Mouse (Mus musculus) limb, embryonic 13.5 days (tissue): ENCODE results near the gene Poc1b. TPM values are rescaled to one million over a fixed set of nuclear protein-coding genes. Genes with fewer than 3 reads are reported as not detected.

Experiments used
- ATAC-seq: fragments of 200-750 bp; cut with Nextera tagmentation; 2 replicates; pipeline ENCODE4 v1.8.0; 2017; ENCODE audit warnings: low read depth, moderate number of reproducible peaks, moderate TSS enrichment; ENCODE audit not compliant: low FRiP score
- H3K27ac ChIP-seq: fragments of 300-500 bp; sonication (generic); 2 replicates; pipeline ENCODE4 v1.5.1; 2015; ENCODE audit warnings: inconsistent platforms, mild to moderate bottlenecking, moderate library complexity
- H3K27me3 ChIP-seq: fragments of 300-500 bp; sonication (generic); 2 replicates; pipeline ENCODE4 v1.6.1; 2015; ENCODE audit warnings: mild to moderate bottlenecking, inconsistent platforms
- H3K36me3 ChIP-seq: fragments of 300-500 bp; sonication (generic); 2 replicates; pipeline ENCODE4 v1.6.1; 2015; ENCODE audit warnings: inconsistent platforms, mild to moderate bottlenecking, moderate library complexity
- H3K4me1 ChIP-seq: fragments of 300-500 bp; sonication (generic); 2 replicates; pipeline ENCODE4 v1.6.1; 2015; ENCODE audit warnings: inconsistent platforms
- H3K4me2 ChIP-seq: fragments of 300-500 bp; sonication (generic); replicated peaks from 2 replicates; pipeline ENCODE4 v1.6.1; 2015; ENCODE audit warnings: inconsistent platforms, mild to moderate bottlenecking, moderate library complexity
- H3K4me3 ChIP-seq: fragments of 300-500 bp; sonication (generic); 2 replicates; pipeline ENCODE4 v1.5.1; 2015; ENCODE audit warnings: moderate library complexity, mild to moderate bottlenecking, inconsistent platforms
- H3K9ac ChIP-seq: fragments of 300-500 bp; sonication (generic); 2 replicates; pipeline ENCODE4 v1.6.1; 2015; ENCODE audit warnings: mild to moderate bottlenecking, inconsistent platforms
- H3K9me3 ChIP-seq: fragments of 300-500 bp; sonication (generic); 2 replicates; pipeline ENCODE4 v1.6.1; 2016; ENCODE audit warnings: inconsistent platforms
- WGBS: fragments of 180-500 bp; shearing (Covaris S2); methylation state at CpG from one replicate; pipeline ENCODE4 v1.1.7; 2015; 5-methylcytosine and 5-hydroxymethylcytosine counted together
- polyA plus RNA-seq: library from polyadenylated mRNA; unstranded; fragments of >200 nt; fragmentation: Nextera tagmentation; extraction: Ambion mirVana; gene quantifications from 2 replicates; pipeline ENCODE4 v1.2.1, GENCODE M21; 2015

Poc1b gene
- polyA plus RNA-seq, 1 experiment from 2014 or later: 22.6 TPM

DNA sequence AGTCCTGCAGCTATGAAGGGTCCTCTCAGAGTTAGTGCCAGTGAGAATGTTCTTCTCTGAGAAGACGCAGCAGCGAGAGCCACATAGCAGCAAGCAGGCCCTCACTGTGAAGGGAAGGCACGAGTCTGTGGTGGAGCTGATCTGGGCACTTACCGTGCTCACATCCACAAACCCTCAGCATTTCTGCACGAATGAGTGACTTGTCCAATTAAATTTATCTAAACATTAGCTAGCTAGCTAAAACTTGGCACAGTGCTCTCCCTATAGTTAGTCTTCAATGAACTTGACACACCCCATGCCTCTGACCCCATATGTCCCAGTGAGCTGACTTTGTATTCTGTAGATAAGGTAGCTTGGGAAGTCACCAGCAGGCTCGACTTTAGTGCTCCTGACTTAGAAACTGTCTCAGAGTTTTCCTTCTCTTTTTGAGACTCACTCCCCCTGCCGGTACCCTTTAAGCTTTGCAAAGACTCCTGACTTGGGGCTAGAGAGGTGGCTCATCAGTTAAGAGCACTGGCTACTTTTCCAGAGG is 59.0 kb downstream of the Poc1b start:
- peaks cover under 1% of the 10 kb centered on the region; the same call in 1 of the 2 replicates for H3K36me3 ChIP-seq
- peaks cover 4% of the 10 kb centered on the region; the same call in 1 of the 2 replicates for H3K4me1 ChIP-seq
- H3K27ac ChIP-seq: no peak overlapping the region
- 71% methylated on average over 7 of the region's 7 CpGs for WGBS
- H3K9ac ChIP-seq: no peak overlapping the region
- no peaks in the 10 kb centered on the region for H3K9me3 ChIP-seq
- no peak overlapping the region for H3K4me3 ChIP-seq
- H3K4me2 ChIP-seq: no peak overlapping the region
- no peak for ATAC-seq
- no peaks in the 10 kb centered on the region for H3K27me3 ChIP-seq

DNA sequence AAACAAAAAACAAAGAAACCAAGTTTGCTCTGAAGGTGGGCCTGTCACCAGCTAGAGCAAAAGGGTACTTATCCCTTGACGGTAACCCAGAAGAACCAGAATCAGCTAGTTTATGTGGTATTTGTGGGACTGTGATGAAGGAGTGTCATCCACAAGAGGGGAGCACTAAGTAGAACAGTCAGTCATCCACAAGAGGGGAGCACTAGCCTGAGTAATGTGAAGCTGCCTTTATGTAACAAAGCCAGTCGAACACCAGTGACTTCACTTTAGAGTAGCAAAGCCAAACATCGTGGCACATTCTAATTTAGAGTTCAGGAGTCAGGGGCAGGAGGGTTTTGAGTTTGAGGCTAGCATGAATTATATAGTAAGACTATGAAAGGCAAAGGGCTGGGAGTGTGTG is 59.6 kb downstream of the Poc1b start:
- Histone ChIP-seq H3K9ac (no peak overlapping the region), H3K36me3 (no peaks in the 10 kb centered on the region), H3K9me3 (no peaks in the 10 kb centered on the region), H3K27ac (no peak overlapping the region), H3K4me1 (peaks cover 8% of the 10 kb centered on the region), H3K27me3 (no peaks in the 10 kb centered on the region), H3K4me3 (no peak overlapping the region), H3K4me2 (no peak overlapping the region)
- ATAC-seq: no peak
- 67% methylated on average over 3 of the region's 3 CpGs for WGBS

DNA sequence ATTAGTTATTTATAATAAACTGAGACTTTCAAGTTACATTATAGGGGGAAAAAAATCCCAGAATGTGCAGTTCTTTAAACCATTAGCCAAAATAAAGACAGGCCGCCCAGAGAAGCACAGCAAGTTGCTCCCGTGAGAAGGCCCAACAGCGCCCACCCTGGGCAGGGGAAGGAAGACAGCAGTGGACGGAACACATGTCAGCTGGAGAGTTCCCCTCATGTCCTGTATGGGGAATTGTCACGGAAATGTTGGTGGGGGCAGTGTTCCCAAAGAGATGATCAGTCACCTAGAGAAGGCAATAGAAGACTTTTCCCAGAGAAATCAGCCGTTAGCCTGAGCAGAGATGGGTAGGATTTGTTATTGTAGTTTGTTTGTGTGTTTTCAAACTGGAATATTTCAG is 61.6 kb downstream of the Poc1b start:
- H3K4me2 ChIP-seq: no peak overlapping the region
- H3K4me1 ChIP-seq: peaks cover 23% of the 10 kb centered on the region
- no peaks in the 10 kb centered on the region for H3K27me3 ChIP-seq
- no peaks in the 10 kb centered on the region for H3K36me3 ChIP-seq
- no peaks in the 10 kb centered on the region for H3K9me3 ChIP-seq
- H3K4me3 ChIP-seq: no peak overlapping the region
- H3K27ac ChIP-seq: no peak overlapping the region
- no peak for ATAC-seq
- no peak overlapping the region for H3K9ac ChIP-seq
- WGBS: 69% methylated on average over 6 of the region's 6 CpGs

DNA sequence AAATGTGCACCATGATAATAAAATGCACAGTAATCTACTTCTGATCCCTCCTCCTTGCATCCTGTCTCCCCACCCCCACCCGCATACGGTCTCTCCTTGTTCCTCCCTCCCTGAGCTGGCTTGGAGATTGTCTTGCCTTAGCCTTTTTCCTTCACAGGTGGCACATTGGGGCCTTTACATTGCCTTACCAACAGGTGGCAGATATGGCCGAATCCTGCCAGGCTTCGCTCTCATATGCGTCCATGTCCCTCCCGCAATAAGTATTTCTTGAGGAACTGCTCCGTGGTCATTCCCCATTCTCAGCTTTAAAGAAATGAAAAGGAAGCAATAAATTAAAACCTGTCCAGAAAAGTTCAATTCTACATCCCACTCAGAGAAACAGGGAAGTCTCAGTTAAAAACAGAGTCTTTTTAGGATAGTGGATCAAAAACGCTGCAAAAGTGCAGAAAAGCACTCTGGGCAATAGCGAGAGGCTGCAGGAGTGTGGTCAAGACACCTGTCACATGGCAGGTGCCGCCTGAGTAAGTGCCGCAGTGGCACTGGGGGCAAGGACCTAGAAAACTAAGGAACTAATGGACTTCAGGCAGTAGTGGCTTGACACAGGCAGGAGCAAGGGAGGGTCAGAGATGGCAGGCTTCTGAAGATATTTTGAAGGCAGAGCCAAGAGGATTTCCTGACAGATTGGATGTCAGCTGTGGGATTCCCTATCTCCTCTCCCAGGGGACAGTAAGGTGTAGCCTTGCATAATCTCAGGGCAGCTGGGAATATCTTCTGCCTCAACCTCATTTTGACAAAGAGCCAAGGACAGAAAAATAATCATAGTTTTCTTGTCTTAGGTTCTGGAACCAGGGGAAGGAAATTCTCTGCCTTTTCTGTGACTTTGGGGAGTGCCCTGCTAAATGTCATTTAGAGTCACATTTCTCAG is 62.3 kb downstream of the Poc1b start:
- Histone ChIP-seq H3K4me3 (no peak overlapping the region), H3K4me1 (peaks cover 23% of the 10 kb centered on the region), H3K27ac (no peak overlapping the region), H3K4me2 (no peak overlapping the region), H3K9ac (no peak overlapping the region), H3K27me3 (no peaks in the 10 kb centered on the region), H3K9me3 (no peaks in the 10 kb centered on the region), H3K36me3 (no peaks in the 10 kb centered on the region)
- 64% methylated on average over 11 of the region's 11 CpGs for WGBS
- ATAC-seq: no peak

DNA sequence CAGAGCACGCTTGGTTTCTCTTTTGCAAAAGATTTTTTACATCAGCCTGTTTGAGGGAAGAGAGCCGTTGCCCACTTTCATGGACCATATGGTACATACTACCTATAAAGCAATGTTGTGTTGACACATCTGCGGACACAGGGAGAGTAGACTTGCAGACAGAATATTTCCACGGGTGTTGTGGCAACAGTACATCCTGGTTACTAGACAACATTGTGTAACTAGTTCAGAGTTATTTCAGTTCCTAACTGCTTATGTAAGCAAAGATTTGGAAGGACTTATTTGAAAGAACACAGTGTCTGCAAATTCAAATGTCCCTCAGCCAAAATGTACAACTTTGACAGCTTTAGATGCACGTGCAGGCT is 62.9 kb downstream of the Poc1b start:
- no peaks in the 10 kb centered on the region for H3K27me3 ChIP-seq
- H3K27ac ChIP-seq: no peak overlapping the region
- no peaks in the 10 kb centered on the region for H3K36me3 ChIP-seq
- 79% methylated on average over 5 of the region's 5 CpGs for WGBS
- no peak overlapping the region for H3K4me3 ChIP-seq
- no peak overlapping the region for H3K4me2 ChIP-seq
- no peaks in the 10 kb centered on the region for H3K9me3 ChIP-seq
- H3K9ac ChIP-seq: no peak overlapping the region
- peaks cover 23% of the 10 kb centered on the region for H3K4me1 ChIP-seq
- no peak for ATAC-seq

DNA sequence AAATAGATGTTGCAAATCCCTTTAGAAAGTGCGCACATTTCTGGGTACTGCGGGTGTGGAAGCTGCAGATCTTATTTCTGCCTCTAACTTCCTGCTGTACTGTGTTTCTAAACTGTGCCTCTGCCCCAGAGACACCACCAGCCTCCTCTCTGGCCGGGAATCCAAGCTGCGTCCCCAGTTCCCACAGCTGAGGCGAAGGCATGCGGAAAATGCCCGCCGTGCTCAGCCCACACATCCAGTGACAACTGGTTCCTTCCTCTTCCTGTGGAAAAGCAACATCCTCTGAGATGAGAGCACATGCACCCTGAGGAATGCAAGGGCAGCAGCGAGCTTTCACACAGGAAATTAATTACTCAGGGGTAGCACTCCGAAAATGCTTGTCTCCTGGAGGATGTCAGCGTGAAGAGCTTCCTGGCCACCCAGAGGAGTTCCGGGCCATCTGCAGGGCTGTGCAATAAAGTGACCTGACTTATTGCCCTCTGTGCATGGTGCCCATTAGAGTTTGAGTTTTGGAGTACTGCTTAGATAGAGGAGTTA is 65.2 kb downstream of the Poc1b start:
- H3K4me3 ChIP-seq: no peak overlapping the region
- peak; percentile 65 for ATAC-seq
- no peaks in the 10 kb centered on the region for H3K36me3 ChIP-seq
- H3K9ac ChIP-seq: no peak overlapping the region
- H3K27me3 ChIP-seq: no peaks in the 10 kb centered on the region
- 13% methylated on average over 12 of the region's 12 CpGs for WGBS
- H3K4me2 ChIP-seq: peak overlapping the region; percentile 31
- peak overlapping the region; percentile 49; the same call in 1 of the 2 replicates for H3K27ac ChIP-seq
- H3K4me1 ChIP-seq: peaks cover 19% of the 10 kb centered on the region
- no peaks in the 10 kb centered on the region for H3K9me3 ChIP-seq

DNA sequence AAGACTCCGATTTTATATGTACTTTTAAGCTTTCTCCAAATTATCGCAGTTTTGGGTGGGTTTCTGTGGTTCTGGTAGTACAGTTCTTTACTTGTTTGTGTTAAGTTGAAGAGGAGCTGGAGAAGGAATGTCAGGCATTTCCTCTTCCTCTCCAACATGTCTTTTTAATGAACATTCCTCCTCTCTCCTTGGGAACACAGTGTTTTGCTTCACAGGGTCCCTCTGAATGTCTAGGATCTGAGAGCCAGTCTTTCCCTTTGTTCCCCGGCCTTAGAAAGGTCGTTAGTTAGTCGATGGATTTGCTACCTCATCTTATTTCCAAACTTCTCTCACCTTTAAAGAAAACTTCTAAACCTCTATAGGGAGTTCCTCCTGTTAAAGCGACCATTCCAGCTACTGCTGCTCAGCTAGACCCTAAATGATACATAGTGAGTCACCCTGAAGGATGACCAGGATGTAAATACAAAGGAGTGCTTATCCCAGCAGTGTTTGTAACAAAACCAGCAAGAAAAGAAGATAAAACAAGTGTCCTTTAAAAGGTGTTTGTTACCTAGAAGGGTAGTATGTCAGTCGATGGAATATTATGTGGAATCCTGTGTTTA is 66.2 kb downstream of the Poc1b start:
- no peak overlapping the region for H3K4me3 ChIP-seq
- no peak overlapping the region for H3K9ac ChIP-seq
- H3K27me3 ChIP-seq: no peaks in the 10 kb centered on the region
- peaks cover 19% of the 10 kb centered on the region for H3K4me1 ChIP-seq
- 34% methylated on average over 7 of the region's 7 CpGs for WGBS
- no peak overlapping the region for H3K27ac ChIP-seq
- no peaks in the 10 kb centered on the region for H3K36me3 ChIP-seq
- no peak for ATAC-seq
- H3K4me2 ChIP-seq: no peak overlapping the region
- H3K9me3 ChIP-seq: no peaks in the 10 kb centered on the region

DNA sequence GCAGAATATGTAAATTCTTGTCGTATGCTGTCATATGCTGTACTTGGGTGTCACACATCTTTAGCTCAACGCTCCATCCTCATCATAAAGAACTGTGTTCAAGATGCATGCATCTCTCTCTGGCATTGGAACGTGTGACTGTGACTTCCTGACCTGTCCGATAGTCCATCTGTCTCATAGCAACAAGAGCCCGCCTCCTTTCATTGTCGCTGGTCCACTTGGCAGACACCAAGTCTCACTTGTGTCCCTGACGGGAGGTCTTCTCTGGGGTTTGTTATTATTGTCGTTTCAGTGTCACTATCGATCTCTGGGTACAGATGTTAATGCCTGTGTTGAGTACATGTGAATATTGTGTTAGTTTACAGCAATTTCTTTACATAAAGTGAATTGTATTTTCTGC is 70.1 kb downstream of the Poc1b start:
- H3K4me2 ChIP-seq: no peak overlapping the region
- no peak overlapping the region for H3K9ac ChIP-seq
- peaks cover 11% of the 10 kb centered on the region for H3K4me1 ChIP-seq
- H3K36me3 ChIP-seq: peaks cover 10% of the 10 kb centered on the region
- no peaks in the 10 kb centered on the region for H3K9me3 ChIP-seq
- no peaks in the 10 kb centered on the region for H3K27me3 ChIP-seq
- no peak overlapping the region for H3K27ac ChIP-seq
- no peak for ATAC-seq
- 88% methylated on average over 9 of the region's 9 CpGs for WGBS
- H3K4me3 ChIP-seq: no peak overlapping the region

DNA sequence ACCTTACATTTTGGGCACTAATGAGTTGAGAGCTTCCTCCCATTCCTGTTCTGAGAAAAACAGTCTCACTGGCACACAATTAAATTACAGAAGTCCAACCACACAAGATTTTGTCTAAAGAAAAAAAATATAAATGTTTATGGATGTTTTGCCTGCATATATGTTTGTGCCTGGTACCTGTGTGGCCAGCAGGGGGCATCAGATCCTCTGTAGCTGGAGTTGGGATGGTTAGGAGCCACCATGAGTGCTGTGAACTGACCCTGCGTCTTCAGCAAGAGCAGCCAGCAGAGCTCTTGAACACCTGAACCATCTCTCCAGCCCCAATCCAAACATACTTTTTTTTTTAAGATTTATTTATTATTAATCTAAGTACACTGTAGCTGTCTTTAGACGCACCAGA is 71.3 kb downstream of the Poc1b start:
- Histone ChIP-seq H3K4me1 (peaks cover 2% of the 10 kb centered on the region; the same call in 1 of the 2 replicates), H3K36me3 (peaks cover 10% of the 10 kb centered on the region), H3K4me3 (no peak overlapping the region), H3K27ac (no peak overlapping the region), H3K9ac (no peak overlapping the region), H3K27me3 (no peaks in the 10 kb centered on the region), H3K9me3 (no peaks in the 10 kb centered on the region), H3K4me2 (no peak overlapping the region)
- no peak for ATAC-seq
- WGBS: 94% methylated on average over 2 of the region's 2 CpGs

DNA sequence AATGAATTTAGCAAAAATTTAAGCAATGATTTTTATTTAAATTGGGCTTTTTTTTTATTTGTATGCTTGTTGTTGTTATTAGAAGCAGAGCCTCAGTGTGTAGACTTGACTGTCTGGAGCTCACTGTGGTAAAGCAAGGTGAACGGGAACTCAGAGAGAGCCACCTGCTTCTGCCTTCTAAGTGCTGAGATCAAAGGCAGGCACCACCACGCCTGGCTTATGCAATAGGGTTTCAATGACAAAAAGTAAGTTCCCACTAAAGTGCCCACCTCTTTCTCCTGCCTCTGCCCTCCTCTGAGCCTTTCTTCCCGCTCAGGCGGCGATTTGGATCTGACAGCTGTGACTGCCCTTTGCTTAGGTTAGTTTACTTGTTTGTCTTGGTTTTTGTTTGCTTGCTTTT is 72.3 kb downstream of the Poc1b start:
- H3K27me3 ChIP-seq: no peaks in the 10 kb centered on the region
- no peak overlapping the region for H3K27ac ChIP-seq
- H3K4me3 ChIP-seq: no peak overlapping the region
- H3K4me2 ChIP-seq: no peak overlapping the region
- H3K9ac ChIP-seq: no peak overlapping the region
- H3K36me3 ChIP-seq: peaks cover 10% of the 10 kb centered on the region
- ATAC-seq: no peak
- H3K9me3 ChIP-seq: no peaks in the 10 kb centered on the region
- WGBS: 91% methylated on average over 5 of the region's 5 CpGs
- no peaks in the 10 kb centered on the region for H3K4me1 ChIP-seq

DNA sequence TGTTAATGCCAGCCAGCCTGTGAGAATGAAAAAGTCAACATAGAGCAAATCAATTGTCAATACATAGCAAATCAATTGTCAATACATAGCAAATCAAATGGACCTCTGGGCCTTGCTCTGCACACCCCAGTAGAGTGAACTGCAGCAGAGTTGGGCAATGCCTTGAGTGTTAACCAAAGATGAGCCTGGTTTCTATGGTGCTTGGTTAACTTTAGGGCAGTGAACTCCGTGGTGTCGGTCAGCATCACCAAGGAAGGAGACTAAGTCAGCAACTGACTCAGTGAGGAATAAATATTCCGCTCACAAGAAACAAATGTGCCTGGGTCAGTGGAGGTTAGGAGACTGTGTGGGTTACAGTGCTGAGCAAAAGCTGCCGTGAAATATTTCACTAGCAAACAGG is 72.7 kb downstream of the Poc1b start:
- no peak for ATAC-seq
- Histone ChIP-seq H3K9me3 (no peaks in the 10 kb centered on the region), H3K4me1 (no peaks in the 10 kb centered on the region), H3K27ac (no peak overlapping the region), H3K9ac (no peak overlapping the region), H3K27me3 (no peaks in the 10 kb centered on the region), H3K36me3 (peaks cover 10% of the 10 kb centered on the region), H3K4me2 (no peak overlapping the region), H3K4me3 (no peak overlapping the region)
- 92% methylated on average over 4 of the region's 4 CpGs for WGBS

DNA sequence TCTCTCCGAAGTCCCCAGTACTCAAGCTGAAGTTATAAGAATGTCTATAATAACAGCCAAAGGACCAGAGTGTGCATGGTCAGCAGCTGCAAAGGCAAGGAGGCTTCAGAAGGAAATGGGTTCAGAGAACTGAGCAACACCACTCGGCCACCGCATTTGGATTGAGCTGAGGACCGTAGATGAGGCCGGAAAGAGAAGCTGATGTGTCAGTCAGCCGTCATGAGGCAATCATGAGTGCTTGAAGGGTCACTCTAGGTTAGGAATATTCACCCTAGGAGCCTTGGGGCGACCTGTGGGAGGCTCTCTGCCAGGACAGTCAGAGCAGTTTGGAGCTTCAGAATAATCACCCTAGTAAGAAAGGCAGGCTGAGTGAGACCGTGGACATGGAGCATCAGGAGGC is 74.7 kb downstream of the Poc1b start:
- H3K4me3 ChIP-seq: no peak overlapping the region
- no peak for ATAC-seq
- 89% methylated on average over 8 of the region's 8 CpGs for WGBS
- H3K4me2 ChIP-seq: no peak overlapping the region
- H3K27ac ChIP-seq: no peak overlapping the region
- no peaks in the 10 kb centered on the region for H3K9me3 ChIP-seq
- no peaks in the 10 kb centered on the region for H3K27me3 ChIP-seq
- H3K36me3 ChIP-seq: peaks cover 10% of the 10 kb centered on the region
- H3K4me1 ChIP-seq: no peaks in the 10 kb centered on the region
- no peak overlapping the region for H3K9ac ChIP-seq
